Mouse (Mus musculus): ENCODE data around the gene Sptssa.

DNA sequence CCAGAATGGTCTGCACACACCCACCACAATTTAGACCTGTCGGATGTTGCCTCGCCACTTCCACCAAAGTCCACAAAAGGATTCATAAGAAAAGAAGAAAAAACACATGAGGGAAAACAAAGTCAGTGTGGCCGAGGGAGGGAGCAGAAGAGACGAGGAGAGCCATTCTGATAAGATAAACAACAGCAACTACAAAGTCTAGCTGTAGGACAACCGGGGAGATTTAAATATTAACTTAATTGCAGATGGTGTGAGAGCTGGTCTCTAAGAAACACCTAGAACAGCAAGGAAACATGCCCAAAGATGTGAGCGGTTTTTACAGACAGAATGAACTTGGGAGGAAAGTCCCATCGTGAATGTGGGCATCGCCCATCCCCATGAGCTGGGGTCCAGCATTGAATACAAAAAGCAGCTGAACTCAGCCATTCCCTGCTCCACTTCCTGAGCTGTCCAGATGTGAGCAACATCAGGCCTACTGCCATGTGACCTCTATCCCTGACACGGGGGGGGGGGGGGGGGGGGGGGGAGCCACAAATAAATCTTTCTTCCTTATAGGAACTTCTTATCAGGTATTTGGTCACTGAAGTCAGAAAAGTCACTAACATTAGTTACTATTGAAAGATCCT, 52.7 kb downstream of the Sptssa start:
- no peak for TF ChIP-seq EP300 (IDR thresholded peaks at IDR 0.05)
- TF ChIP-seq CTCF (IDR thresholded peaks at IDR 0.05), result no peak
